Mouse (Mus musculus) lung, adult 2 months (tissue): ENCODE data around the gene Ccndbp1. TPM values are rescaled to one million over a fixed set of nuclear protein-coding genes. Genes with fewer than 3 reads are reported as not detected.
"Not testable (repeated sequence)": the region's sequence is repeated elsewhere in the genome, so short reads cannot be mapped to it uniquely, and the experiment has no call there.

ENCODE experiments used
- DNase-seq: peaks from one replicate; pipeline ENCODE4 v3.0.0; 2022
- H3K4me1 ChIP-seq: fragments of 200-500 bp; 2 replicates; pipeline ENCODE4 v1.6.1; 2011; ENCODE audit warnings: low read length; ENCODE audit not compliant: control insufficient read depth, insufficient read depth
- H3K4me3 ChIP-seq: fragments of 200-500 bp; replicated peaks from 2 replicates; pipeline ENCODE3; 2011; ENCODE audit warnings: low read depth, mild to moderate bottlenecking, control low read depth, low read length; ENCODE audit errors: extremely low read depth
- CTCF ChIP-seq: fragments of 200-500 bp; IDR thresholded peaks from 2 replicates; pipeline ENCODE4 v1.5.1; 2011; ENCODE audit warnings: mild to moderate bottlenecking, low read length, control low read depth; ENCODE audit not compliant: insufficient read depth
- POLR2A ChIP-seq: fragments of 200-500 bp; IDR thresholded peaks from 2 replicates; pipeline ENCODE4 v1.6.1; 2011; ENCODE audit warnings: low read depth, mild to moderate bottlenecking, control low read depth, low read length, borderline replicate concordance; ENCODE audit errors: extremely low read depth
- WGBS: fragments of 180-500 bp; shearing (Covaris S2); methylation state at CpG from one replicate; pipeline ENCODE4 v1.1.7; 2018; 5-methylcytosine and 5-hydroxymethylcytosine counted together
- polyA plus RNA-seq: library from polyadenylated mRNA; depleted of rRNA; stranded (reverse); fragments of >200 nt; gene quantifications from 2 replicates; pipeline ENCODE4 v1.2.3, GENCODE M21; 2012

Gene Ccndbp1
- polyA plus RNA-seq, 1 experiment = 28.5 TPM

DNA sequence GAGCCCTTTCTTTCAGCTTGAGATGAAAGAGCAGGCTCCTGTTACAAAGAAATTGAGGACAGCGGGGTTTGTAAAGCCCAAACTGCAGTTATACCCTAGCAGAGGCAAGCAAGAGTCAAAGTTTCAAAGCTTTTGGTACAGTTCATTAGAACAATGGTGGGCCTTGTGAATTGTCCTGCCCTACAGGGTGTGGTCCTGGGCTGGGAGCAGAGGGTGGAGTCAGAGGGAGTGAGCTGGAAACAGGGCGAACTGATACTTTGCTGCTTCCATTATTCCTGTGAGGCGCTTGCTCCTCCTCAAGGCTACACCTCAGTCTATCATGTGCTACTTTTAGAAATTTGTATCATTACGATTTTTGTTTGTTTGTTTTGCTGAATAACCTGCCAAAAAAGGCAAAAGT, 17.0 kb upstream of the Ccndbp1 start:
- TF ChIP-seq POLR2A (no peak), CTCF (no peak)
- 73% methylated on average over 4 of the region's 4 CpGs for WGBS

DNA sequence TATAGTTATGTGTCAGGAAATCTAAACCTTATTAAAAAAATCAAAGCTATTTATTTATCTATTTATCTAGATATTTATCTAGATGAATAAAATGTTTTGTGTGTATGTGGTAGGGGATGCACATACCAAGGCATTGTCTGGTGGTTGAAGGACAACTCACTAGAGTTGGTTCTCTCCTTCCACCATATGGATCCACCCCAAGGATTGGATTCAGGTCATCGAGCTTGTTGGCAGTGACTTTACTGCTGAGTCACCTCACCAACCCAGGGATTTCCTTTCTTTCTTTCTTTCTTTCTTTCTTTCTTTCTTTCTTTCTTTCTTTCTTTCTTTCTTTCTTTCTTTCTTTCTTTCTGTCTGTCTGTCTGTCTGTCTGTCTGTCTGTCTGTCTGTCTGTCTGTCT, 11.6 kb upstream of the Ccndbp1 start:
- WGBS = 44% methylated on average over 1 of the region's 1 CpGs
- not testable (repeated sequence) for H3K4me3 ChIP-seq, DNase-seq, H3K4me1 ChIP-seq

More for the DNA sequence above, 17.0 kb upstream of the Ccndbp1 start:
- no peak for DNase-seq
- no peak overlapping the region for H3K4me3 ChIP-seq
- no peaks in the 10 kb centered on the region for H3K4me1 ChIP-seq

DNA sequence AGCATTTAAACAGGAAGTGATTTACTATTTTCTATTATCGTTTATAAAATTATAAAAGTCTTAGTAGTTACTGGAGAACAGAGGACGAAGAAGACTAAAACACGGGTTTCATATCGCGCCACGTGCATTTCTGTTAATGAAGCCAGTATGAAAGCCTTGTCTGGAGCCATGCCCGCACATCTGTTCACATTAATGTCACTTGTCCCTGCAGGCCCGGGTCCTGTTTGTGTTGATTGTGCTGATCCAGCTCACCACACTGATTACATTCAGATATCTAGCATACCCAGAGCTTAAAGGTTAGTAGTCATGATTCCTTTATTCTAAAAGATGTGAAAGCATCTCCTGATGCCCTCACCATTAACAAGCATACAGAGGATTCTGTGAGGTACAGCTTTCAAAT, 9.3 kb upstream of the Ccndbp1 start:
- 80% methylated on average over 8 of the region's 8 CpGs for WGBS
- DNase-seq = no peak
- TF ChIP-seq POLR2A = no peak
- Histone ChIP-seq H3K4me3 (no peak overlapping the region), H3K4me1 (no peaks in the 10 kb centered on the region)

DNA sequence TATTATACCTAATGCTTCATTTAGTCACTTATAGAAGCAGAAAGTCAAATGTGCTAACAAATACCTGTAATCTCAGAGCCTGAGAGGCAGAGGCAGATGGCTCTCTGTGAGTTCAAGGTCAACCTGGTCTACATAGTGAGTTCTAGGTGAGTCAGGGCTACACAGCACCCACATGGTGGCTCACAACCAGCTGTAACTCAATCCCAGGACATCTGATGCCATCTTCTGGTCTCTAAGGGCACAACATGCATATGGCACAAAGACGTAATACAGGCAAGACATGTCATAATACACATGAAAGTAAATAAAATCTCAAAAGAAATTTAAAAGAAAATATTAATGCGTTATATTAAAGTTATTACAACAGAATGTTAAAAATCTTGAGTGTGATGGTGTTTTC, 4.6 kb upstream of the Ccndbp1 start:
- Histone ChIP-seq H3K4me3 (no peak overlapping the region), H3K4me1 (no peaks in the 10 kb centered on the region)
- TF ChIP-seq CTCF (0 out of 2 replicates have a peak, but pooled peaks have one; percentile 14), POLR2A (no peak)
- no peak for DNase-seq
- WGBS = 78% methylated on average over 2 of the region's 2 CpGs

DNA sequence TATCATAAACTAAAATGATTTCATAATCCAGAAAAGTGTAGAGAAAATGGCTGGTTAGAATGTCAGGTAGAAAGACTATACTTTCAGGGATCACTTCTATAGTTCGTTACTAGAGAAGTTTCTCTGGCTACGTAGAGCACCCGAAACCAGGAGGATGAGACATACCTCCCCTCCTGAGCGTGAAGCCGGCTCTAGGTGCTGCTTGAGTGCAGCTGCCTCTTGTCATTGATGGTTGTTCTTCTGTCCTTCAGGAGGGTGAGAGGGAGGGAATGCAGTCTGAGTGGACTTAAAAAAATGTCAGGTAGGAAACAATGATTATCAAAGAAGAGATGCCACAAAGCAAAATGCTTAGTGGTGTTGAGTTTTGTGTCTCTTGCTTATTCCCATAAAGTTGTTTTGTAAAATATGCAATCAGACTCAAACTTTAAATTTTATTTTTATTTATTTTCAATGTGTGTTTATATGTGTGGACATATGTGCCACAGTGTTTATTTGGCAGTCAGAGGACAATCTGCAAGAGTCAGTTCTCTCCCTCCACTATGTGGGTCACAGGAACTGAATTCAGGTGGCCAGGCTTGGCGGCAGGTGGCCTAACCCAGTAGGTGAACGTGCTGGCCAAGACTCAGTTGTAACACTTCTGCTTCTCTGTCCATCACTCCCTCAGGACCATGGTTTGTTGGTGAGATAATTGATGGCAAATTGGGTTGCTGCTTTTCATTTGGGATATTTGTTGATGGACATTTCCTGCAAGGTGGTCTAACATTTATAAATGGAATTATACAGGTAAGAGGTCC, 4.0 kb upstream of the Ccndbp1 start:
- TF ChIP-seq POLR2A (no peak), CTCF (no peak)
- 81% methylated on average over 7 of the region's 7 CpGs for WGBS

DNA sequence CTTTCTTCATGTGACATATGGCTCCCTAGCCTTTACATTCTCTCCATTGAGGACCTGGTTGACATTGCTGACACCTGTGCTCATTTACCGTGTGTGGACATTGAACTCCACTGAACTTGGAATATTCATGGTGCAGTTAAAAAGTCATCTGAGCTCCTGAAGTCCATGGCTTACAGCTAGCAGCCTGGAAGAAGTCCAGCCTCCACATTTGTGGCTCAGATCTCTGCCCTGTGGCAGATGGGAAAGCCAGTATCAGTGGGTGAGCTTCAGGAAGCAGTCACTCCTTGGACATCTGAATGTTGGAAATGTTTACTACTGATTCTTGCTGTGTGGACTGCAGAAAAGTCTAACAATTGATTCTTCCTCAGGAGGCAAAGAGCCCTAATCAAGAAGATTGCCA, 1.2 kb upstream of the Ccndbp1 start:
- 88% methylated on average over 1 of the region's 1 CpGs for WGBS
- DNase-seq = no peak
- Histone ChIP-seq H3K4me3 (no peak overlapping the region), H3K4me1 (peaks cover 5% of the 10 kb centered on the region)
- TF ChIP-seq POLR2A = no peak
- TF ChIP-seq CTCF = no peak

More for the DNA sequence above, 4.0 kb upstream of the Ccndbp1 start:
- peaks cover 5% of the 10 kb centered on the region for H3K4me1 ChIP-seq
- no peak overlapping the region for H3K4me3 ChIP-seq
- DNase-seq = no peak

DNA sequence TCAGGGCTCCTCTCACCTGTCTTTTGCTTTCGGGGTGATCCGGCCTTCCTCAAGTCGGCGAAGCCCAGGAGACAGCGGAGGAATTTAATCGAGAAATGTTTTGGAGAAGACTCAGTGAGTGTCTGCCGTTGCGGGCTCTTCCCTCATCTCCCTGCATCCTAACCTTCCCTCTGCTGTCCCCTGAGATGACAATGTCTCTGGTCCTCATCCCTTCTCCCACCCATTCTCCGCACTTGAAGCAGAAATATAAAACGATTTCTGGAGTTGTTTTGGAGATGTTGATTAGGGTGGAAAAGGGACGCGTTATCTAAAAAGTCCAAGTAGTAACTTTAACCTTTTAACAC, 433 bp downstream of the Ccndbp1 start:
- peaks cover 5% of the 10 kb centered on the region for H3K4me1 ChIP-seq
- TF ChIP-seq CTCF = no peak
- no peak for TF ChIP-seq POLR2A
- WGBS = 1% methylated on average over 12 of the region's 12 CpGs
- H3K4me3 ChIP-seq = peak overlapping the region; percentile 90
- DNase-seq = no peak

DNA sequence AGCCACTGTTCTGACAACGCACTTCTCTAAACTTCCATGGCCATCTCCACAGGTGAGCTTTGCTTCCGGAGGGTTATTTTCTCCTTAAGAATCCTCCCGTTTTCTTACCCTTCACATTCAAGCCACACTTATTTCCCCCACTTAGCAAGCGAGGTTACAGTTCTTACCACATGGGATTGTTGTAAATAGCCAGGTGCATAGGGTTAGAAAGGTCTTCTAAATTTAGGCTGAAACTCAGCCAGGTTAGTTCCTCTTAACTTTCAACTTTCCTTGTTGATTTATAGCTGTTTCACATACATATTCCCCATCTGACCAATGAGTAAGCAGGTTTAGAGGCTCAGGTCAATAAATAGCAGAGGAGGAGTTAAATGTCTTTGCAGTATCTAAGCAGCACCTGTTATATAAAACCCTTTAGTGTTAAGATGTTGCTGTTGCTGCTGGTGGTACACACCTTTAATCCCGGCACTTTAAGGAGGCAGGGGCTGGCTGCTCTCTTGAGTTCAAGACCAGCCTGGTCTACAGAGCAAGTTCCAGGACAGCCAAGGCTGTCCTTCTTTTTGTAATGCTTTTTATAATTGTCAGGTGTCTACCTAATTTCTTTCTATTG, 971 bp downstream of the Ccndbp1 start:
- WGBS = 18% methylated on average over 5 of the region's 5 CpGs
- TF ChIP-seq POLR2A (no peak), CTCF (no peak)
- H3K4me3 ChIP-seq = peak overlapping the region; percentile 90
- no peak for DNase-seq
- peaks cover 5% of the 10 kb centered on the region for H3K4me1 ChIP-seq

DNA sequence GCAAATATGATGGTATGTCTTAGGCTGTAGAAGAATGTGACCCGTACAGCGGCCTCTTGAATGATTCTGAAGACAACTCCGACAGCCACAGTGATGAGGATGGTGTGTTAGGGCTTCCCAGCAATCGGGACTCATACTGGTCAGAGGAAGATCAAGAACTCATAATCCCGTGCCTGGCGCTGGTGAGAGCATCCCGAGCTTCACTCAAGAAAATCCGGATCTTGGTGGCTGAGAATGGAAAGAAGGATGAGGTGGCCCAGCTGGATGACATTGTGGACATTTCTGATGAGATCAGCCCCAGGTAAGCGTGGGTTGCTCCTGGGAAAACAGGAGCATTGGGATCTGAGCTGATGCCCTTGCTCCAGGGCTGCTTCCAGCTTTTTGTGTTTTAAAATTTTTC, 4.5 kb downstream of the Ccndbp1 start:
- TF ChIP-seq POLR2A (no peak), CTCF (no peak)
- Histone ChIP-seq H3K4me3 (no peak overlapping the region), H3K4me1 (peaks cover 5% of the 10 kb centered on the region)
- WGBS = 90% methylated on average over 9 of the region's 9 CpGs
- no peak for DNase-seq

DNA sequence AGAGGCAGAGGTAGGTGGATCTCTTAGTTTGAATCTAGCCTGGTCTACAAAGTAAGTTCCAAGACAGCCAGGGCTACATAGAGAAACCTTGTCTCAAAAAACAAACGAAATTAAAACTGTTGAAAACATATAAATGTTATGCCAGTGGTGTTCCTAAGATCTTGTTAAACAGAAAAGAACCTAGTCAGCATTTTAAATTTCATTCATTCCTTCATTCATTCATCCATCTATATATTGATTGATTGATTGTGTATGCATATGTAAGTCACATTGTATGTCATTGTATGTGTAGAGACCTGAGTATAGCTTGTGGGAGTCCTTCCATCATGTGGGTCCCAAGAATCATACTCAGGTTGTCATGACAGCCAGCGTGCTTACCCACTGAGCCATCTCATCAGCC, 7.3 kb downstream of the Ccndbp1 start:
- WGBS = 75% methylated on average over 2 of the region's 2 CpGs
- Histone ChIP-seq H3K4me1 (no peaks in the 10 kb centered on the region), H3K4me3 (no peak overlapping the region)
- TF ChIP-seq POLR2A (no peak), CTCF (no peak)
- no peak for DNase-seq
